Mouse (Mus musculus): ENCODE results near the gene Gm45785.

The Gm45785 gene

DNA sequence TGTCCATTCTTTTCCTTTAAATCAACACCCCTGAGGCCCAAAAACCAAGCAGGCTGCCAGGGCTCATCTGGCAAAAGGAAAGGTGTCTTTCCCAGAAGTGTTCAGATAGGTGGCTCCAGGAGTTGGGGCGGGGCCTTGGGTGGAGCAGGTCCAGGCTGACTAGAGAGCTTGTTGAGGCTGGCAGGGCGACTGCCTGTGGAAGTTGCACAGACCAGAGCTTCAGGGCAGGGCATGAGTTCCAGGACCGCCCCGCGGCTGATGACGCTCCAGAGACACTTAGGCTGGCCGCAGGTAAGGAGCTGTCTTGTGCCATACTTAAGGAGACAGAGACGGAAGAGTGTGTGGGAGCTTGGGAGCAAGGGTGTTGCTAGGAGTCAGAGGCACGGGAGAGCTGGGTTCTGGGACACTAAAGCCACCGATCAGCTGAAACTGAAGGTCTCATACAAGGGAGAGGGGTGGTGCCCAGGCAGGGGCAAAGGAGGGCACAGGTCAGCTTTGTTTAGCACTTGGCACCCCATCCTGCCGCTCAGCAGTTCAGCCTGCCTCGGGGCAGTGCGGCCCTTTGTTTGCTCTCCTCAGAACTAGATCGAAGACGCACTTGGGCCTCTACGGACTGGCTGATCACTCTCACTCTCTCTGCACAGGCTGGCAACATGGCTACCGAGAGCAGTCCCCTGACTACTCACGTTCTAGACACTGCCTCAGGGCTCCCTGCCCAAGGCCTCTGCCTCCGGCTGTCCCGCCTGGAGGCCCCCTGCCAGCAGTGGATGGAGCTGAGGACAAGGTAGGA lies 21.0 kb downstream of the Gm45785 start, which contains the start of gene Urah:
Gene Urah (plus strand): TSS at position 51 of the 790 bp plus-strand sequence.
- in situ Hi-C loops (cut with MboI, MseI): no loop called here

DNA sequence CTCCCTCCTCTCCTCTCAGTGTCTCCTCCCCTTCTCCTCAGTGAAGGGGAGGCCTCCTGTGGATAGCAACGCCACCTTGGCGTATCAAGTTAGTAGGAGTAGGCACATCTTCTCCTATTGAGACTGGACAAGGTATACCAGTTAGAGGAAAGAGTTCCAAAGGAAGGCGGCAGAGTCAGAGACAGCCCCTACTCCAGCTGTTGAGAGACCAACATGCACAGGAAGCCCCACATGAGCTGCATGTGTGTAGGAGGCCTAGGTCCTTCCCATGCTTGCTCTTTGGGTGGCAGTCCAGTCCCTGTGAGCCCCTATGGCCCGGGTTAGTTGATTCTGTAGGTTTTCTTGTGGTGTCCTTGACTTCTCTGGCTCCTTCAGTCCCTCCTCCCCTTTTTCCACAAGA lies 22.8 kb downstream of the Gm45785 start:
- in situ Hi-C loops (cut with MboI, MseI): no loop called here

DNA sequence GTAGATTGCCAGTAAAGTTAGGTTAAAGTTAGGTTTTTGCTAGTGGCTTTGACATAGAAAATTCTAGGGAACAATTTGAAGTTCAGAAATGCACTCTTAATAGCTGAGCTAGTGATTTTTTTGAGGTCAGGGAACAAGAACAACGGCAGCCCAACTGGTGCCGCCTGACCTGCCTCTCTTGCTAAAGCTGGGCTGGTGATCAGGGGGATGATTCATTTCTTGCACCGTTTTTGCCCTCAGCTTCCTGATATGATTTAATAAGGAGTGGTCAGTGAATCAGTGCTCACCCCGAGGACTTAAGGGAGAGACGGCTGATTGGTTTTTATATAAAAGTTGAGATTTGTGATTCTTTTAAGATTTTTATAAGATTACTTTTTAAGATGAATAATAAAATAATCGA lies 24.7 kb downstream of the Gm45785 start:
- in situ Hi-C loops (cut with MboI, MseI): no loop called here

DNA sequence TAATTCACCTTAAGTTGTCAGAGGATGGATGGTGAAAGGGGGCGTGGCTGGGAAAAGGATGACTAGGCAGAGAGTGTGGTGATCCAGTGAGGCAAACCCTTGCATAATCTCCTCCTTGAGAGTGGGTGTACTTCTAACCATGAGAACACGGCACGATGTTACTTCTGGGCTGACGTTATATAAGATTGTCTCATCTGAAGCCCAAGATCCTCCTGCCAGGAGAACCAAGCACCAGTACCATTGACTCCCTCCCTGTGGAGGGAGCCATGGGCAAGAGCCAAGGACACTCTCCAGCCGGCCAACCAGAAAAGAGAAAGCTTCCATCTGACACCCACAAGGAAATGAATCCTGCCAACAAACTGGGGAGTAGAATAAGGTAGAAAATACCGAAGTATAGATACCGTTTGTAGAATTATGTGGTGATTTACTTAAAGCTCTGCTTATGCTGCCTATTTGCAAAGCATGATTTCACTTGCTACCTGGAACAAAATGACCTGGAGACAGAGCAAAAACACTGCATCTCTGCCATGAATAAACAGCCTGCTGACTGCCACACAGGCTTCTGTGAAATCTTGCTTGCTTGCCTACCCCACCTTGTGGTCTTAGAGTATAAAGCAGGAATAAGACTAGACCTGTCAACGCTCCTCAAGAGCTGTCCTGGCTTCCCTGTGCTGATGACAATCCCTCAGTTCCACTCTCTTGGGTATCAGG lies 27.8 kb downstream of the Gm45785 start:
- in situ Hi-C loops (cut with MboI, MseI): no loop called here

DNA sequence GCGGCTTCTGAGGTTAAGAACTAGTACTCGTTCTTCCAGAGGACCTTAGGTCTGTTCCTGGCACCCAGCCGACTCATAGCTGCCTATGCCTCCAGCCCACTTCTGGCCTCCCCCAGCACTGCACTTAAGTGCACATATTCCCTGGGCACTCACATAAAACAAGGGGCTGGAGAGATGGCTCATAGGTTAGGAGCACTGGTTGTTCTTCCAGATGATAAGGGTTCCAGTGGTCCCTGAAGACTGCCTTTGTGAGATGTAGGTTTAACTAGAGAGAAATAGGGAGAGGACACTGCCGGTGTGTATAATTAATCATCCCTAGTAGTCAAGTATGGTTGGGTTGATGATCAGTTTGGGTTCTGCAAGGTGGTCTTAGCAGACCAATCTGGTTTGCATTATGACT lies 33.4 kb downstream of the Gm45785 start:
- in situ Hi-C loops (cut with MboI, MseI): no loop called here

DNA sequence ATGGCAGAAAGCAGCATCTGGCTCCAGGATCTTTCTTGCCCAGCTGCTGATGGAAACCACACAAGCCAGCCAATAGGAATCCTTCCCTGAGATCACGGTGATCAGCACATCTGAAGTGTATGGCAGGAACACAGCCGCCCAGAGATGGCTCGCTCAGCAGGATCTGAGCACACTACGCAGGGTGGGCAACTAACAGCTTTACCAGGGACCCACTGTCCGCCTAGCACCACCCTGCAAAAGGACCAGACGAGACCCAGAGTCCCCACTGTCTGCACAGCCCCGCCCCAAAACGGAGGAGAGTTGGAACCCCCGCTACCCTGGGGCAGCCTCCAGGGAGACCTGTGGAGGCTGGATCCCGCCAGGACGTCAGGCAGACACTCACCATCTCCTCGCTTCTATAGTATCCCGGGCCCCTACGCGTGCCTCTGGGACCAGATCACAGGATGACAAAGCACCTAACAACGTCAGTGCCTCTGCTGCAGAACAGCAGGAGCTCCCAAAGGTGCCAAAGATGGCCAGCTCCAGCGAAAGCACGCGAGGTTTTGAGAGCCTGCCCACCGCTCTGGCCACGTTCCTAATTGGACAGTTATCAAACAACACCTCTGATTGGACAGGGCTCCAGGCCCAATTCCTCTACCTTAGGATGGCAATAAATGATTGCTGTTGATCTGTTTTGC lies 34.3 kb downstream of the Gm45785 start, which contains the start of gene Zfp941:
Gene Zfp941 (minus strand): TSS at position 526 of the 677 bp plus-strand sequence.
- in situ Hi-C loops (cut with MboI, MseI): no loop called here

DNA sequence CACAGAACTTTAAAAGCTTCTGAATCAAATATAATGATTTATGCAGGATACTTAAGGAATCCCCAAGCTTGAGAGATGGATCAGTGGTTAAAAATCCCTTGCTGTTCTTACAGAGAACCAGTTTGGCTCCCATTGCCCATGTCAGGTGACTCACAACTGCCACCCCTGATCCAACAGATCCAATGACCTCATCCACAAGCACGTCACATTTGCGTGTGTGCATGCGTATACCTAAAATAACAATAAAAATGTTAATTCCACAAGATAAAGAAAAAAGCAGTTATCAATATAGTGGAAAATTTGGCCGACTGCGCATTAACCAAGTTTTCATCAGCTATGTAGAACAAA lies 34.9 kb downstream of the Gm45785 start:
- in situ Hi-C loops (cut with MboI, MseI): no loop called here

DNA sequence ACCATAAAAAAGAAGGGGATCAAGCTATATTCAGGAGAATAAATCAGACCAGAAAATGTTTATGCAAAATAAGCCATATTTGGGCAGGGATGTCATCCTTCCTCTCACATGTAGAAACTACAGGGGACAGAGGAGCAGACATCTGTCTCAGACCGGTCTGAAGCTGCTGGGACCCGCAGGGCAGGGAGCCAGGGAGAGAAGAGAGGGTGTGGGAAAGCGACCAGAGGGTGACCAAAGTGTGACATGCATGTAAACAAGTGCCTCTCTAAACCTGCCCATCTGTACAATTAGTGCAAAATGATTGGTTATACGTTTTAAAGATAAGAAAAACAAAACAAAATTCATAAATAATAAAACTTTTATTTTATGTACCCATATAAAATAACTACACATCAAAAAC lies 36.0 kb downstream of the Gm45785 start:
- in situ Hi-C loops (cut with MboI, MseI): no loop called here

DNA sequence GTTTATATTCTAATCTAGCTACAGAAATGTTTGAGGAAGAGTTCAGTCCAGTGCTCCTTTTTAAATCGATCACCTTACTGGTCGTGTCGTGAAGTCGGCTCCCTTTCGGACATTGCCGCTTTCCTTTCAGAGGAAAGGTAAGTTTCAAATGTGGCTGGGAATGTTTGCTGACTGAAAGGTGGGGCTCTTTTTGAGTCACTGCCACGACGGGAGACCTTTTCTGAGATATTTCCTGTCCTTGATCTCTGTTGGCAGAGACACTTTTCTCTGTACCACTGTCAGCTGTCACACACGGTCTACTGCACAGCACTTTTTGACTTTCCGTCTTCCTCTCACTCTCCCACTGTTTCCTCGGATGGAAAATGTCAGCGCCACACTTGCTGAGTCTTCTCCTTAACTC lies 43.3 kb downstream of the Gm45785 start:
- in situ Hi-C loops (cut with MboI, MseI): no loop called here

DNA sequence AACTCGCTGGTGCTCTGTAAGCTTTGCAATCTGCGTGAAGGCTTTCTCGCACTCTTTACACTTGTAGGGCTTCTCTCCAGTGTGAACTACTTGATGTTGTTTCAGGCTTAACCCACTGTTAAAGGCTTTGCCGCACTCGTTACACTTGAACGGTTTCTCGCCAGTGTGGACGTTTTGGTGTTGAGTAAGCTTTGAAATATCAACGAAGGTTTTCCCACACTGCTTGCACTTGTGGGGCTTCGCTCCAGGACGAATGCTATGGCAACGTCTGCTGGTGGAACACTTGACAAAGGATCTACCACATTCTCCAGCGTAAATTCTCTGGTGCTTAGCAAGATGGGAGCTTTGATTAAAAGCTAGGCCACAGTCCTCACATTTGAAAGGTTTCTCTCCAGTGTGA lies 44.4 kb downstream of the Gm45785 start:
- in situ Hi-C loops (cut with MboI, MseI): no loop called here

DNA sequence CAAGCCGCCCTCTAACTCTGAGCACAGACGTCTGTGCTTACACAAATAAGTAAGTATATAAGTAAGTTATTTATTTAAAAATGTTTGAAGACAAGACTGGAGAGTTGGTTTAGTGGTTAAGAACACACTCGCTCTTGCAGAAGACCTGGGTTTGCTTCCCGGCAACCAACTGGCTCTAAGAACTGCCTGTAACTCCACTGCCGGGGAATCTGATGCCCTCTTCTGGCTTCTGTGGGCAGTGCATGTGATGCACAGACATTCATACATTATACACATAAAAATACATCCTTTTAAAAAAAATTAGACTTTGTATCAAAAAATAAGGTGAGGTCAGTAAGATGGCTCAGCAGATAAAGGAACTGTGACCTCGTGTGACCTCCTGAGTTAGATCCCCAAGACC lies 45.6 kb downstream of the Gm45785 start:
- in situ Hi-C loops (cut with MboI, MseI): no loop called here

DNA sequence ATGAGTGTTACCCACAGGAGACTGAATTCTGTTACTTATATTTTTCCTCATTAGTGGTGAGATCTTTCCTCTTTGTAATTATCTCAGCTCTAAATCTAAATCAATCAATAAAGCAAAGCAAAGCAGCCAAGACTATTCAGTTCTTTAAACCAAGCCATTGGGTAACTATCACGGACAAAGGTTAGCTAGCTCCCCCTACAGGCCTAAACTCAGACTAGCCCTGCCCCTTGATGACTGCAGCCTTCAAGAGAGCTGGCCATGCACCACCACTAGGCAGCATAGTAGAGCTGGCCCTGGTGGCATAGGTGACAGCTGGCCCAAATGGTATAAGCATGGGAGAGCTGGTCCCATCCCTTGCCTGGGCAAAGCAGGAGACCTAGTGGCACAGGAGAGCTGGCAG lies 50.4 kb downstream of the Gm45785 start:
- in situ Hi-C loops (cut with MboI, MseI): no loop called here

DNA sequence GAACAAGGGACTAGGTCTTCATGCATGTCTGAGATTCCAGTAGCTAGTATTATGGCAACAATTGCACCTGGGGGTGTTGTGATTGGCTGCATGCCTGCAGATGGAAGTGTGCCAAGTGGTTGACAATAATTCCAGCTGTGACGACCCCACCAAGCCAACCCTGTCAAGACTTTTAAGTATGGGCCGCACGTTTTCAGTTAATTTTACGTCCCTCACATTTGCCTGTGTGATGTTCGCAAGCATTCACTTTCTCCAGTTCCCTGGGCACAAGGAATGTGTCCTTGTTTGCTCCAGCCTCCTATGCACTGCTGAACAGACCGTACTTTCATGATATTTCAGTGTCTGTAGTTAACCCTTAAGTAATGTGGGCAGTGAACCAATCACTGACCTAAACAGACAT lies 53.5 kb downstream of the Gm45785 start:
- in situ Hi-C loops (cut with MboI, MseI): no loop called here

DNA sequence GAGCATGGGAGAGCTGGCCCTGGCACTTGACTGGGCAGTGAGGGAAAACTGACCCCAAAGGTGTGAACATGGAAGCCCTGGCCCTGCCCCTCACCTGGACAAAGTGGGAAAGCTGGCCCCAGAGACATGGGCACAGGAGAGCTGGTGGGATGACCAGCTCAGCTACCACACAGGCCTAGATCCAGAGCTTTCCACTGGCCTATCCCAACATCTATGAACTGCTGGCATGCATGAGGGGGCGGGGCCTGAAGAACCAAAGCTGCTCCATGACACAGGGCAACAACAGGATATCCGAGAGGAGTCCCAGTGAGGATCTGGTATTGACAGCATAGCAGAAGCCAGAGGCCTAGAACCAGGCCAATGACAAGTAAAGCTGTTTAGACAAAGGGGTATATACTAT lies 57.9 kb downstream of the Gm45785 start:
- in situ Hi-C loops (cut with MboI, MseI): loop anchor here (10.0 kb wide), 1 partner anchor 613 kb away; no protein-coding TSS in a partner anchor

DNA sequence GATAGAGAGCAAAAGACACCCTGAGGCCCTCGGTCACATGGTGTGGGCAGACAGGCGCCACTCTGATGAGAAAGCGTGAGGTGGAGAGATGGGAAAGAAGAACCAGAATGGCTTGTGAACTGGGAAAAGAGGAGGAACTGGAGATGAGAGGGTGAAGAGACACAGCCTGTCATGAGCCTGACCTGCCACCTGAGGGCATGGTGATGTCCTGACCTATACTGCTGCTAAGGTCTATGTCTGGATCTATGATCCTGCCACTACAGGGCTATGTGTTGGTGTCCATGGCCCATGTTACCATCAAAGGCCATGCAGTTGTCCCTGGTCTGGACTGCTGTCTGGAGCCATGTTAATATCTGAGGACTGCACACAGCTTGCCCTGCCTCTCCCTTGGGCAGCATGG lies 58.5 kb downstream of the Gm45785 start:
- in situ Hi-C loops (cut with MboI, MseI): loop anchor here (10.0 kb wide), 1 partner anchor 613 kb away; no protein-coding TSS in a partner anchor

DNA sequence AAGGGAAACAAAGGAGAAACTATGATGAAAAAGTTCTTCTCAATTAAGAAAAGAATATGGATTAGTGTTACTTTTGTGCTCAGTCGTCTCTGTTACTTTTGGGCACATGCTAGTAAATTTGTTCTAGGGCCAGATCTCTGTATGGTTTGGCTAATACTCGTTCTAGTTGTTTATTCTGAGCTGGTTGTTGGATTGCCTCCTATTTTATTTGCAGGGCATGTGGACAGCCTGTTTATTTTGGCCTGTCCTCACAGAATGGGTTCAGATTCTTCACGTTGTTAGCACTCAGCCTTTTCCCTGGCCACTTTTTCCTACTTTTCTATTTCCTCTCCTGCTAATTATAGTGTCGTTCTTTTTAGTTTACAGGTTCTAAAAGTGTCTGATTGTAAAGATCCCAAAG lies 62.6 kb downstream of the Gm45785 start:
- in situ Hi-C loops (cut with MboI, MseI): loop anchor here (10.0 kb wide), 1 partner anchor 609 kb away; no protein-coding TSS in a partner anchor

DNA sequence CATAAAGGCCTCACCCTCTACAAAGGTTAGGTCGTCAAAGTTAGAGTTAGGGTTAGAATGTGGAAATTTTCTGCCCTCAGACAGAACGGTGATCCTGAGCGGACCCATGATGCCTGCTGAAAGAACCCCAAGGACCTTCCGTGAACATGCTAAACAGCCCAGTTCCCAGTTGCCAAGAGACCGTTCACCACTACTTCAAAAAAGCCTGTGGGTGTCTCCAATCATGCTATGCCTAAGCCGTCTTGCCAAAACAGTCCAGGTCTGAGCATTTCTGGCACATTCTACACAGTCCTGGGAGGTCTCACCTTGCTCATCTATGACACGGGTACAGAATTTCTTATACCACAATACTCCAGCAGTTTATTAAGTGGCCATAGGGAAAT lies 68.1 kb downstream of the Gm45785 start:
- in situ Hi-C loops (cut with MboI, MseI): loop anchor here (10.0 kb wide), 1 partner anchor 883 kb away; no protein-coding TSS in a partner anchor

DNA sequence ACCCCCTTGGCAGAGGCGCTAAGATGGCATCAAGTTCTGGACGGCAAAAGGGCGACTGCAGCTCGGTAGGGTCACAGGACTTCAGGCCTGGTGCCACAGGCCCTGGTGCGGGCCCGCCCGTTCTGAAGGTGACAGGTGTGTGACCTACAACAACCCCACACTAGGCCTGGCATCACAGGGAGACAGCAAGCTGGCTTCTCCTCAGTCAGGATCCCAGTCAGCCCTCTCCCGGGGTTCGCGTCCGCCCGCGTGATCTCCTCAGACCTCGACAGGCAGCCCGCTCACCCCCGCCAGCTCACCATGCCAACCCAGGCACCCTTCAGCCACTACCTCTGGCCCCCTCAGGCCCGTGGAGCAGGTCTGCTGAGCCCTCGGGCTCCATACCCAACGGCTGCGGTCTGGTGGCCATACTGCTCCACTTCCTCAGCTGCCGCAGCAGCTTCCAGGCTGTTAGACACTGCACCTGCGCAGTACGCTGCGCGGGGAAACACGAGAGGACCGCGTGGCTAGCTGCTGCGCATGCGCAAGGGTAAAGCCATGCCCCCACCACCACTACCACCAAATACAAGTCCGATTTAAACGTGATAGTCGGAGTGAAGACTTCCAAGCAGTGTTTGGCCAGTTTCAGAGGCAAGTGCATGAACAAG lies 68.6 kb downstream of the Gm45785 start, which contains the start of gene Syce1:
Gene Syce1 (minus strand): TSS at position 447 of the 647 bp plus-strand sequence.
- in situ Hi-C loops (cut with MboI, MseI): loop anchor here (10.0 kb wide), 1 partner anchor 883 kb away; no protein-coding TSS in a partner anchor

DNA sequence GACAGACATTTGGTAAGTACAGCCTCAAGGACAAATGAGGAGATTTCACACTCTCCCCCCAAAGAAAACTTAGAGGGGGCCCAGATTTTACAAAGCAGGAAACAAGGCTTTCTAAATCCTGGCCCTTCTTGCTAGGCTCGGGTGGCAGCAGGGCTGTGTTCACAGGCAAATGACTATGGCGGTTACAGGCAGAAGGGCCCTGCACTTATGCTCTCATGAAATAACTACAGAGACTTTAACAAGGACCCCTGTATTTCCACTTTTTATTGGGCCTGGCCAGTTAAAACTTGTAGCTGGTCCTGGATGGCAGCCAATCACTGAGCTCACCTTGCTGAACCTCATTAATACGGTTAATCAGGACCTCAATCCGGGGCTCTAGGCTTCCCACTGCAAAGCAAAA lies 75.6 kb downstream of the Gm45785 start:
- in situ Hi-C loops (cut with MboI, MseI): loop anchor here (10.0 kb wide), 1 partner anchor 876 kb away; no protein-coding TSS in a partner anchor
